Comparison of ENCODE assay signal across 12 mouse cellular contexts in genomic region chr16:8768588-8768987, GRCm38 (mm10). TPM values are rescaled to one million over a fixed set of nuclear protein-coding genes. Genes with fewer than 3 reads are reported as not detected.
DNase-seq lines count a peak whose midpoint lies in the region; ATAC-seq and TF ChIP-seq lines count a peak whose summit lies in the region.
"Had no signal": no experiment of that assay in that cellular context is flagged by ENCODE, and none has a peak within 500 bp of the region (broad histone marks: within the 10 kb centered on the region; RNA-seq: fewer than 3 reads in every experiment).

No protein-coding gene starts in this region.

- intact Hi-C loops in gastrocnemius, postnatal 36 days (cut with DNase I), result loop anchor here (2.0 to 10.0 kb wide), 3 partner anchors 82 to 354 kb away; no protein-coding TSS in a partner anchor

- H3K27ac ChIP-seq in thymus, adult 2 months (ENCODE audit: control insufficient read depth, insufficient read depth, low read length), result no peak overlapping the region
- H3K27ac ChIP-seq: forebrain, embryonic 10.5 days; limb, embryonic 15.5 days had no signal

- H3K27me3 ChIP-seq in thymus, adult 2 months (ENCODE audit: control insufficient read depth, insufficient read depth, low read length), result no peaks in the 10 kb centered on the region
- H3K27me3 ChIP-seq: limb, embryonic 15.5 days; Patski had no signal

- 73% methylated on average over 4 of the region's 4 CpGs for WGBS in thymus, adult 2 months

- TF ChIP-seq POLR2A in thymus, adult 2 months (IDR thresholded peaks at IDR 0.05; ENCODE audit: control insufficient read depth, extremely low read depth, insufficient read depth, low read length, poor library complexity), result no peak

- peak; percentile 52 to 57; a peak in 3 of 4 replicates for ATAC-seq in hematopoietic stem cell, adult 5-6 weeks (replicated peaks in 1 of 2; ENCODE audit: insufficient read depth in 1 of 2, low FRiP score in 2 of 2, low TSS enrichment in 1 of 2, low read depth in 1 of 2, poor library complexity in 2 of 2, severe bottlenecking in 2 of 2)

- TF ChIP-seq CTCF in thymus, adult 2 months (IDR thresholded peaks at IDR 0.05; ENCODE audit: borderline replicate concordance, control insufficient read depth, extremely low read depth, insufficient read depth, low read length, poor library complexity), result no peak

- H3K36me3 ChIP-seq in thymus, adult 2 months (ENCODE audit: control insufficient read depth, insufficient read depth, low read length), result no peaks in the 10 kb centered on the region
- H3K36me3 ChIP-seq: forebrain, embryonic 10.5 days; heart, embryonic 12.5 days; limb, embryonic 15.5 days had no signal

- no peak overlapping the region for H3K4me3 ChIP-seq in thymus, adult 2 months (ENCODE audit: control insufficient read depth, insufficient read depth, low read length)
- H3K4me3 ChIP-seq: forebrain, embryonic 10.5 days; heart, embryonic 12.5 days; limb, embryonic 15.5 days; myocyte had no signal

- peaks cover 3% of the 10 kb centered on the region for H3K4me1 ChIP-seq in thymus, adult 2 months (replicated peaks; ENCODE audit: control insufficient read depth, insufficient read depth, low read length)
- H3K4me1 ChIP-seq: heart, embryonic 12.5 days had no signal

- DNase-seq in spleen, adult 12 weeks (ENCODE audit: low spot score), result peak; percentile 17
- no peak for DNase-seq in spleen, postnatal 36 days (ENCODE audit: low spot score in 2 of 2)
- peak; percentile 45 for DNase-seq in liver
- no peak for DNase-seq in thymus, postnatal 4 days
- no peak for DNase-seq in thymus, adult 2 months
- DNase-seq in gastrocnemius, postnatal 36 days, result no peak

RNA-seq across cellular contexts. Expression of gene Usp7, which starts 23.5 kb away (rescaled TPM):
- 214 and 221 TPM in 2 replicates for total RNA-seq in hematopoietic stem cell, adult 5-6 weeks (2017)
- 81.7 and 94.8 TPM in 2 replicates for polyA plus RNA-seq in thymus, adult 2 months (2012; rRNA removed)
- total RNA-seq in gastrocnemius, postnatal 36 days (2021), result 10 to 100 TPM; 48.3 to 57.0 TPM

Comparison
In these comparisons a context has a peak if more than half of its experiments do, and no peak if none do; other contexts are left out.
1. DNase-seq: peak in spleen, adult 12 weeks (single experiment) and liver (single experiment); none in spleen, postnatal 36 days (0 of 2), thymus, postnatal 4 days (single experiment), thymus, adult 2 months (single experiment) and gastrocnemius, postnatal 36 days (0 of 2).